Mouse (Mus musculus) layer of hippocampus, adult 2 months (tissue): ENCODE results near the gene Gm5168. TPM values are rescaled to one million over a fixed set of nuclear protein-coding genes. Genes with fewer than 3 reads are reported as not detected.
"Not testable (repeated sequence)": the region's sequence is repeated elsewhere in the genome, so short reads cannot be mapped to it uniquely, and the experiment has no call there.

Experiments used
- DNase-seq, 2 experiments: peaks; one replicate each; pipeline ENCODE4 v3.0.0; 2022; ENCODE audit warnings: low spot score in 2 of 2
- H3K27ac ChIP-seq: fragments of 200-600 bp; 2 replicates; pipeline ENCODE4 v1.8.1; 2022
- H3K4me3 ChIP-seq: fragments of 200-600 bp; 2 replicates; pipeline ENCODE4 v1.8.1; 2022; ENCODE audit warnings: mild to moderate bottlenecking
- long read RNA-seq, 2 experiments: library from polyadenylated mRNA; stranded (forward); transcript quantifications; one replicate each; pipeline ENCODE4 v2.0.0; 2021; ENCODE audit warnings: borderline mapping rate in 2 of 2
- total RNA-seq, 2 experiments: library from RNA; stranded (reverse); gene quantifications; 2 replicates each; pipeline ENCODE4 v1.2.3; 2021

Gene Gm5168
- not detected for total RNA-seq
- long read RNA-seq, experiment 1: 0 reads
- long read RNA-seq, experiment 2: 0 reads

DNA sequence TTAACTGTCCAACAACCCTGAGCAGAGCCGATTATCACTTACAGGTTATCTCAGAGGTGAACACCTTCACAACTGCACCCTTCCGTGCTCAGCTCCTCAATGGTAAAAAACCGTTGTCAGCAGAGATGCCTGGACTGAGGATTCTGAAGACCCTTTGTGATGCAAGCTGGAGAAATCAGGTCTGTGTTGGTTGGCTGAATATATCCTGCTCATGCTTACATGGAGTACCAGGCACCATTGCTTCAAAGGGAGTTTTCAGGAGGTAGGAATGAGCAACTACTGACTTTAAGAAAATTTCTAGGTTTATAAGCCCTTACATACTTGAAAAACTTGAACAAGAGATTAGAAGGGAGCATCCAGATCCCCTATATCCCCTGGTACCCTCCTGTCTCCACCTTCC lies at the start of gene Gm5168:
TSS of gene Gm5168 (minus strand) at position 101 of the 400 bp plus-strand sequence.
- H3K27ac ChIP-seq, H3K4me3 ChIP-seq: not testable (repeated sequence)

More for the DNA sequence above, at the start of gene Gm5168:
- not testable (repeated sequence) for DNase-seq

Other genes with a start within 250 kb of the Gm5168 start
- not detected for gene Gm2012, start 180.3 kb upstream of the Gm5168 start, total RNA-seq